Mouse (Mus musculus): Measurements from ENCODE around the gene Ap1ar.
"Not testable (repeated sequence)": the region's sequence is repeated elsewhere in the genome, so short reads cannot be mapped to it uniquely, and the experiment has no call there.

Gene Ap1ar

GRCm38 (mm10) chr3:127796271-127796670 lies 41.1 kb downstream of the Ap1ar start:
- DNase-seq (ENCODE audit: inconsistent age in 2 of 2, low spot score in 1 of 2), result no peak

- DNase-seq (ENCODE audit: inconsistent age in 2 of 2, low spot score in 1 of 2), result no peak
These were observed 41.6 kb downstream of the Ap1ar start for GRCm38 (mm10) chr3:127795762-127796161.

GRCm38 (mm10) chr3:127793022-127793421 lies 44.3 kb downstream of the Ap1ar start:
- peak in 1 of 2 experiments; percentile 42 for DNase-seq (ENCODE audit: inconsistent age in 2 of 2, low spot score in 1 of 2)

GRCm38 (mm10) chr3:127791595-127792561 lies 45.4 kb downstream of the Ap1ar start:
- DNase-seq (ENCODE audit: inconsistent age in 2 of 2, low spot score in 1 of 2), result no peak

GRCm38 (mm10) chr3:127791056-127791483 lies 46.3 kb downstream of the Ap1ar start:
- peak; percentile 26 to 72 for DNase-seq (ENCODE audit: inconsistent age in 2 of 2, low spot score in 1 of 2)

- peak; percentile 51 to 78 for DNase-seq (ENCODE audit: inconsistent age in 2 of 2, low spot score in 1 of 2)
These were observed 46.9 kb downstream of the Ap1ar start for GRCm38 (mm10) chr3:127790234-127791055.

GRCm38 (mm10) chr3:127789500-127790191 lies 47.7 kb downstream of the Ap1ar start, which contains the start of gene Tifa:
Gene Tifa (plus strand): TSS chr3:127789805.
- peak; percentile 83 to 91 for DNase-seq (ENCODE audit: inconsistent age in 2 of 2, low spot score in 1 of 2)

- no peak for DNase-seq (ENCODE audit: inconsistent age in 2 of 2, low spot score in 1 of 2)
These were observed 48.4 kb downstream of the Ap1ar start for GRCm38 (mm10) chr3:127788919-127789318.

GRCm38 (mm10) chr3:127788038-127788437 lies 49.3 kb downstream of the Ap1ar start:
- peak; percentile 45 to 68 for DNase-seq (ENCODE audit: inconsistent age in 2 of 2, low spot score in 1 of 2)

GRCm38 (mm10) chr3:127787032-127787431 lies 50.3 kb downstream of the Ap1ar start:
- no peak for DNase-seq (ENCODE audit: inconsistent age in 2 of 2, low spot score in 1 of 2)

GRCm38 (mm10) chr3:127783680-127784079 lies 53.6 kb downstream of the Ap1ar start:
- not testable (repeated sequence) for DNase-seq (ENCODE audit: inconsistent age in 2 of 2, low spot score in 1 of 2)

GRCm38 (mm10) chr3:127782921-127783320 lies 54.4 kb downstream of the Ap1ar start:
- DNase-seq (ENCODE audit: inconsistent age in 2 of 2, low spot score in 1 of 2), result no peak

GRCm38 (mm10) chr3:127780921-127781320 lies 56.4 kb downstream of the Ap1ar start:
- no peak for DNase-seq (ENCODE audit: inconsistent age in 2 of 2, low spot score in 1 of 2)

- peak; percentile 83 to 95 for DNase-seq (ENCODE audit: inconsistent age in 2 of 2, low spot score in 1 of 2)
These were observed 57.2 kb downstream of the Ap1ar start, which contains the start of gene Alpk1 for GRCm38 (mm10) chr3:127780021-127780644. Gene Alpk1 (minus strand): TSS chr3:127780527.

GRCm38 (mm10) chr3:127769146-127769545 lies 68.2 kb downstream of the Ap1ar start:
- no peak for DNase-seq (ENCODE audit: inconsistent age in 2 of 2, low spot score in 1 of 2)

GRCm38 (mm10) chr3:127765971-127766370 lies 71.4 kb downstream of the Ap1ar start:
- no peak for DNase-seq (ENCODE audit: inconsistent age in 2 of 2, low spot score in 1 of 2)

GRCm38 (mm10) chr3:127764541-127764940 lies 72.8 kb downstream of the Ap1ar start:
- DNase-seq (ENCODE audit: inconsistent age in 2 of 2, low spot score in 1 of 2), result no peak

GRCm38 (mm10) chr3:127763076-127763612 lies 74.2 kb downstream of the Ap1ar start:
- DNase-seq (ENCODE audit: inconsistent age in 2 of 2, low spot score in 1 of 2), result peak; percentile 75 to 88

GRCm38 (mm10) chr3:127762403-127762802 lies 74.9 kb downstream of the Ap1ar start:
- DNase-seq (ENCODE audit: inconsistent age in 2 of 2, low spot score in 1 of 2), result no peak

GRCm38 (mm10) chr3:127759212-127759611 lies 78.1 kb downstream of the Ap1ar start:
- DNase-seq (ENCODE audit: inconsistent age in 2 of 2, low spot score in 1 of 2), result peak in 1 of 2 experiments; percentile 81
